Mouse (Mus musculus): Measurements from ENCODE around the gene Mettl2. TPM values are rescaled to one million over a fixed set of nuclear protein-coding genes. Genes with fewer than 3 reads are reported as not detected.
A peak's percentile ranks its signal among the peaks of the same experiment; 100 is the strongest.

Mettl2 gene
- polyA plus RNA-seq, 1 experiment from 2014 or later: 48.2 TPM

- ATAC-seq (replicated peaks; ENCODE audit: insufficient number of reproducible peaks, low FRiP score, low TSS enrichment, low read depth) (no peak), DNase-seq (ENCODE audit: low spot score) (no peak)
- Histone ChIP-seq H3K27me3 (ENCODE audit: control insufficient read depth, insufficient read depth, low read length) (no peaks in the 10 kb centered on the region), H3K36me3 (replicated peaks; ENCODE audit: control insufficient read depth, insufficient read depth, low read depth, low read length) (no peaks in the 10 kb centered on the region), H3K27ac (replicated peaks; ENCODE audit: low read depth, low read length) (no peak overlapping the region), H3K4me3 (ENCODE audit: low read depth, low read length) (no peak overlapping the region), H3K9me3 (replicated peaks; ENCODE audit: control insufficient read depth, low read length) (no peaks in the 10 kb centered on the region), H3K4me2 (ENCODE audit: low read depth, low read length) (no peak overlapping the region), H3K9ac (replicated peaks; ENCODE audit: low read length) (no peak overlapping the region), H3K4me1 (ENCODE audit: control insufficient read depth, insufficient read depth, low read length) (peaks cover 2% of the 10 kb centered on the region)
- 76% methylated on average over 3 of the region's 3 CpGs for WGBS
These were observed 23.1 kb downstream of the Mettl2 start for GRCm38 (mm10) chr11:105149353-105149752.

DNA sequence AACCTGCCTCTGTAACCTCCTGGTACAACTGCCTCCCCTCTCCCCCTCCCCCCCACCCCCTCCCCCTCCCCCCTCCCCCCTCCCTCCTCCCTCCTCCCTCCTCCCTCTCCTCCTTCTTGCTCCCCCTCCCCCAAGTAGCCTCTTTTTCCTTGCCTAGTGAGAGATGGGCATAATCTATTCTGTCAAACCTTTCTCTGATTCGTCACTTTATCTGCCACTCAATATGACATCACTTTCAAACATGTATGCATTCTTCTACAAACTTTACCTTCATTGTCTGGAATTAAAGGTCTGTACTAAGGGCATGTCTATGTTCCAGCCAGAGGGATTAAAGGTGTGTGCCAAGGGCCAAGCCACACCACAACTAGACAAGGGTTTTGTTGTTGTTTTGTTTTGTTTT lies 23.5 kb downstream of the Mettl2 start:
- Histone ChIP-seq H3K4me3 (ENCODE audit: low read depth, low read length) (no peak overlapping the region), H3K27me3 (ENCODE audit: control insufficient read depth, insufficient read depth, low read length) (no peaks in the 10 kb centered on the region), H3K9me3 (replicated peaks; ENCODE audit: control insufficient read depth, low read length) (no peaks in the 10 kb centered on the region), H3K9ac (replicated peaks; ENCODE audit: low read length) (no peak overlapping the region), H3K27ac (replicated peaks; ENCODE audit: low read depth, low read length) (no peak overlapping the region), H3K36me3 (replicated peaks; ENCODE audit: control insufficient read depth, insufficient read depth, low read depth, low read length) (no peaks in the 10 kb centered on the region), H3K4me2 (ENCODE audit: low read depth, low read length) (no peak overlapping the region), H3K4me1 (ENCODE audit: control insufficient read depth, insufficient read depth, low read length) (peaks cover 2% of the 10 kb centered on the region)
- ATAC-seq (replicated peaks; ENCODE audit: insufficient number of reproducible peaks, low FRiP score, low TSS enrichment, low read depth) (no peak), DNase-seq (ENCODE audit: low spot score) (no peak)
- 90% methylated on average over 1 of the region's 1 CpGs for WGBS

DNA sequence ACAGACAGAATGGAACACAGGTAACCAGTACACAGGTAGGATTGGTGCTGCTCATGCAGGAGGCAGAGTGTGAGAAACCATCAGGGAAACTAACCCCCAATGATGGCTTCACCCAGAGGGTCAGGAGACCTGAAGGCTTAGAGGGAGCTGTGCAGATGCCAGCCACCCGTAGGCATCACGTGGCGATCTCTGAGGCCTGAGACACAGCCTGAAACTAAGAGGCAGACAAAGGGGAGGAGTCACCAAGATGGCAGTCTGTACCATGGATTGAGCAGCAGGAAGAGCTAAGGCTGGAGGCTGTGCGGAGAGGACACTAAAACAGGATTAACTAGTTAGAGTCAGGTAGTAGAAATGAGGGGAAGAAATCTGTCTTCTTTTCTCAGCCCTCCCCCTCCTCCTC lies 24.5 kb downstream of the Mettl2 start:
- 53% methylated on average over 4 of the region's 4 CpGs for WGBS
- no peaks in the 10 kb centered on the region for H3K36me3 ChIP-seq (replicated peaks; ENCODE audit: control insufficient read depth, insufficient read depth, low read depth, low read length)
- H3K27me3 ChIP-seq (ENCODE audit: control insufficient read depth, insufficient read depth, low read length): no peaks in the 10 kb centered on the region
- H3K4me2 ChIP-seq (ENCODE audit: low read depth, low read length): no peak overlapping the region
- no peak for ATAC-seq (replicated peaks; ENCODE audit: insufficient number of reproducible peaks, low FRiP score, low TSS enrichment, low read depth)
- H3K9ac ChIP-seq (replicated peaks; ENCODE audit: low read length): no peak overlapping the region
- DNase-seq (ENCODE audit: low spot score): no peak
- peaks cover 2% of the 10 kb centered on the region for H3K4me1 ChIP-seq (ENCODE audit: control insufficient read depth, insufficient read depth, low read length)
- H3K4me3 ChIP-seq (ENCODE audit: low read depth, low read length): no peak overlapping the region
- H3K27ac ChIP-seq (replicated peaks; ENCODE audit: low read depth, low read length): no peak overlapping the region
- no peaks in the 10 kb centered on the region for H3K9me3 ChIP-seq (replicated peaks; ENCODE audit: control insufficient read depth, low read length)

DNA sequence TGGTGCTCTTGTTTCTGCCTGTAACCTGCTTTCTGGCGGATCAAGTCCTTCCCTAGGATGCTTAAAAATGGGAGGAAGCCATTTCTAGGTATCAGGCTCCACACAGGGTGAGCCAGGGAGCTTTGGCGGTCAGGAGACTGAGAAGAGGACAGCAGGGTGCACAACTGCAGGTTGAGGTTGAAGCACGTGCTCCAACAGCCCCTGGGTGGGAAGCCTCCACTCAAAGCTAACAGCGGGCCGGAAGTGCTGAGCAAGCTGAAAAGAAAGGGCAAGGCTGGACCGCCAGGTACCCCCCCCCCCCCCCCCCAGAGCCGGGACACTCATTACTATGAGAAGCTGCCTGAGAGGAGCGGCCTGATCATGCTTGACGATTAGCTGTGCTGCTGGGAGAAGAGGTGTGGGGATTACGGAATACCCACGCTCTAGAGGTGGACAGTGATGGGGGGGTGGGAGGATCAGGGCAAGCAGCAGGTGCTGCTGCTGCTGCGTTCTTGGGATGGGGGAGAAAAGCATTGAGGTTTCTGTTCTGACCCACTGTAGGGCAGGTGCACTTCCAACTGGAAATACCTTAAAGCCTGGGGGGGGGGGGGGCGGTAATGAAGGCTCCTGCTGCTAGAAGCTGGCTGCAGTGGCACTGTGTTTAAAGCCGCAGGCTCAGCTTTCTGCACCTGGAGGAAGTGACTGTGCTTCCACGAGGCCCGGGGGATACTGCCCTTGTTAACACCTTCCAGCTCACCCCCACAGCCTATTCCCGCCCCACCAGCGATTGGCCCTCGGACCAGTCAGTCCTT lies 25.2 kb downstream of the Mettl2 start:
- Histone ChIP-seq H3K9me3 (replicated peaks; ENCODE audit: control insufficient read depth, low read length) (no peaks in the 10 kb centered on the region), H3K4me2 (ENCODE audit: low read depth, low read length) (no peak overlapping the region), H3K4me3 (ENCODE audit: low read depth, low read length) (no peak overlapping the region), H3K9ac (replicated peaks; ENCODE audit: low read length) (no peak overlapping the region), H3K36me3 (replicated peaks; ENCODE audit: control insufficient read depth, insufficient read depth, low read depth, low read length) (no peaks in the 10 kb centered on the region), H3K27ac (replicated peaks; ENCODE audit: low read depth, low read length) (no peak overlapping the region), H3K27me3 (ENCODE audit: control insufficient read depth, insufficient read depth, low read length) (no peaks in the 10 kb centered on the region), H3K4me1 (ENCODE audit: control insufficient read depth, insufficient read depth, low read length) (peaks cover 2% of the 10 kb centered on the region)
- WGBS: 17% methylated on average over 19 of the region's 19 CpGs
- DNase-seq (ENCODE audit: low spot score): peak; percentile 11
- no peak for ATAC-seq (replicated peaks; ENCODE audit: insufficient number of reproducible peaks, low FRiP score, low TSS enrichment, low read depth)

GRCm38 (mm10) chr11:105152017-105152300 lies 25.7 kb downstream of the Mettl2 start:
- Histone ChIP-seq H3K4me2 (ENCODE audit: low read depth, low read length) (no peak overlapping the region), H3K36me3 (replicated peaks; ENCODE audit: control insufficient read depth, insufficient read depth, low read depth, low read length) (no peaks in the 10 kb centered on the region), H3K9ac (replicated peaks; ENCODE audit: low read length) (no peak overlapping the region), H3K27me3 (ENCODE audit: control insufficient read depth, insufficient read depth, low read length) (no peaks in the 10 kb centered on the region), H3K9me3 (replicated peaks; ENCODE audit: control insufficient read depth, low read length) (no peaks in the 10 kb centered on the region), H3K4me3 (ENCODE audit: low read depth, low read length) (no peak overlapping the region), H3K4me1 (ENCODE audit: control insufficient read depth, insufficient read depth, low read length) (peaks cover 2% of the 10 kb centered on the region), H3K27ac (replicated peaks; ENCODE audit: low read depth, low read length) (no peak overlapping the region)
- DNase-seq (ENCODE audit: low spot score): no peak
- WGBS: 100% methylated on average over 1 of the region's 4 CpGs
- no peak for ATAC-seq (replicated peaks; ENCODE audit: insufficient number of reproducible peaks, low FRiP score, low TSS enrichment, low read depth)

GRCm38 (mm10) chr11:105152357-105152899 lies 26.2 kb downstream of the Mettl2 start:
- H3K27me3 ChIP-seq (ENCODE audit: control insufficient read depth, insufficient read depth, low read length): no peaks in the 10 kb centered on the region
- no peak overlapping the region for H3K4me2 ChIP-seq (ENCODE audit: low read depth, low read length)
- no peak overlapping the region for H3K9ac ChIP-seq (replicated peaks; ENCODE audit: low read length)
- 60% methylated on average over 11 of the region's 11 CpGs for WGBS
- no peaks in the 10 kb centered on the region for H3K36me3 ChIP-seq (replicated peaks; ENCODE audit: control insufficient read depth, insufficient read depth, low read depth, low read length)
- no peak for ATAC-seq (replicated peaks; ENCODE audit: insufficient number of reproducible peaks, low FRiP score, low TSS enrichment, low read depth)
- no peaks in the 10 kb centered on the region for H3K9me3 ChIP-seq (replicated peaks; ENCODE audit: control insufficient read depth, low read length)
- peaks cover 2% of the 10 kb centered on the region for H3K4me1 ChIP-seq (ENCODE audit: control insufficient read depth, insufficient read depth, low read length)
- peak; percentile 9 for DNase-seq (ENCODE audit: low spot score)
- no peak overlapping the region for H3K4me3 ChIP-seq (ENCODE audit: low read depth, low read length)
- no peak overlapping the region for H3K27ac ChIP-seq (replicated peaks; ENCODE audit: low read depth, low read length)

GRCm38 (mm10) chr11:105153068-105153833 lies 27.0 kb downstream of the Mettl2 start:
- ATAC-seq (replicated peaks; ENCODE audit: insufficient number of reproducible peaks, low FRiP score, low TSS enrichment, low read depth): peak; percentile 88
- Histone ChIP-seq H3K4me2 (ENCODE audit: low read depth, low read length) (no peak overlapping the region), H3K4me1 (ENCODE audit: control insufficient read depth, insufficient read depth, low read length) (peaks cover 2% of the 10 kb centered on the region), H3K9me3 (replicated peaks; ENCODE audit: control insufficient read depth, low read length) (no peaks in the 10 kb centered on the region), H3K9ac (replicated peaks; ENCODE audit: low read length) (no peak overlapping the region), H3K4me3 (ENCODE audit: low read depth, low read length) (no peak overlapping the region), H3K36me3 (replicated peaks; ENCODE audit: control insufficient read depth, insufficient read depth, low read depth, low read length) (no peaks in the 10 kb centered on the region), H3K27me3 (ENCODE audit: control insufficient read depth, insufficient read depth, low read length) (no peaks in the 10 kb centered on the region), H3K27ac (replicated peaks; ENCODE audit: low read depth, low read length) (no peak overlapping the region)
- DNase-seq (ENCODE audit: low spot score): peak; percentile 79
- WGBS: 10% methylated on average over 12 of the region's 12 CpGs

- no peaks in the 10 kb centered on the region for H3K36me3 ChIP-seq (replicated peaks; ENCODE audit: control insufficient read depth, insufficient read depth, low read depth, low read length)
- H3K4me1 ChIP-seq (ENCODE audit: control insufficient read depth, insufficient read depth, low read length): peaks cover 2% of the 10 kb centered on the region
- H3K27me3 ChIP-seq (ENCODE audit: control insufficient read depth, insufficient read depth, low read length): no peaks in the 10 kb centered on the region
- no peaks in the 10 kb centered on the region for H3K9me3 ChIP-seq (replicated peaks; ENCODE audit: control insufficient read depth, low read length)
- no peak overlapping the region for H3K27ac ChIP-seq (replicated peaks; ENCODE audit: low read depth, low read length)
- no peak overlapping the region for H3K4me2 ChIP-seq (ENCODE audit: low read depth, low read length)
- WGBS: 48% methylated on average over 4 of the region's 4 CpGs
- no peak for ATAC-seq (replicated peaks; ENCODE audit: insufficient number of reproducible peaks, low FRiP score, low TSS enrichment, low read depth)
- H3K4me3 ChIP-seq (ENCODE audit: low read depth, low read length): no peak overlapping the region
- no peak overlapping the region for H3K9ac ChIP-seq (replicated peaks; ENCODE audit: low read length)
- DNase-seq (ENCODE audit: low spot score): no peak
These were observed 29.7 kb downstream of the Mettl2 start for GRCm38 (mm10) chr11:105155915-105156314.

All from embryonic facial prominence, embryonic 11.5 days (tissue).